Mouse (Mus musculus) CD4-positive naive resting alpha-beta T cell, adult 57 days (primary cell): ENCODE measurements around the gene Zscan2. TPM values are rescaled to one million over a fixed set of nuclear protein-coding genes. Genes with fewer than 3 reads are reported as not detected.

Source experiments
- total RNA-seq: library from RNA; stranded (reverse); gene quantifications from one replicate; pipeline ENCODE4 v1.2.4, GENCODE M21; 2023

Gene Zscan2
- 20.2 TPM for total RNA-seq

DNA sequence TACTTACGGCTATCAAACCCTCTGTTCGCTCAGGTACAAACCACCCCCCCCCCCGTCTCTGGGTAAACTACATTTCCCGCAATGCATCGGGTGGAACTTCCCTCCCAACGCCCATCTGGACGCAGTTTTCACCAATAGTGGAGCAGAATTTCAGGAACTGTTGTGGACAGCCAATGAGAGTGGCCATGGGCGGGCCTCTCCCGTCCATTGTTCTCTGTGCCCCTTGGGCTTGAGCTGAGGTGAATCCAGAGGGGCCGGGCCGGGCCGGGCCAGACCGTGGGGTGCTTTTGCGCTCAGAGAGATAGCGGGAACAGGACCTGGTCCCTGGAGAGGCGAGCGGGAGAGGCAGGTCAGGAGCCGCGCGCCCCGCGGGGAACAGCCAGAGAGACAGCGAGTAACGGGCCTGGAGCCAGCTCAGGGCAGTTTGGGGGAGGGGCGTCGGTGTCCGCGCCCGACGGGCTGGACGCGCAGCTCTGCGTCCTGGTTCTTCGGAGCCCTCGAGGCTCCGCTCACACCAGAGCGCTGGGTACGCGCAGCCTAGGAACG, at the start of gene Zscan2:
TSS of gene Zscan2 (plus strand) at position 192 of the 546 bp plus-strand sequence.

DNA sequence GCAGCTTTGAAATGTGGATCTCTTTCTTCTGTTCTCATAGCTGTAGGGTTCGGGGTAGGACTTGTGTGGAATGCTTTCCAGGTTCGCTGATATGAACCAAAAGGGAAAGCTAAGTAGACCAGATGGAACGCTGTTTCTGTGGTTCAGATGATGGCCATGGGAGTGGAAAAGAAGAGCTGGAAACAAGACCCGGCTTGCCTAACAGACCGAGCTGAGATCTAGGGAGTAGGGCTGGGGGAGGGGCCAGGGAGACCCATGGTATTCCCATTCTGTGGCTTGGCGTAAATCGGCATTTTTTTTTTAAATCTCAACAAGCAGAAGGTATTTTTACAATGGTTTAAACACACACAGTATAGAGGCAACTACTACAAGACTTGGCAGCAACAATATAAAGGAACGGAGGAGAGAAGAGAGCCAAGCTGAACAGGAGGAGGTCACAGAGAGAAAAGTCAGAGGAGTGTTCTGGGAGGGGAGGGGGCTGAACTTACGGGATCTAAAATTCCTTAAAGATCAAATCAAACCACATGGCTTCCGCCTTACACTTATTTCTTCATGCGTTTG, 34.8 kb upstream of the Zscan2 start, which contains the start of gene Iqgap1:
TSS of gene Iqgap1 (minus strand) at position 132 of the 561 bp plus-strand sequence.

DNA sequence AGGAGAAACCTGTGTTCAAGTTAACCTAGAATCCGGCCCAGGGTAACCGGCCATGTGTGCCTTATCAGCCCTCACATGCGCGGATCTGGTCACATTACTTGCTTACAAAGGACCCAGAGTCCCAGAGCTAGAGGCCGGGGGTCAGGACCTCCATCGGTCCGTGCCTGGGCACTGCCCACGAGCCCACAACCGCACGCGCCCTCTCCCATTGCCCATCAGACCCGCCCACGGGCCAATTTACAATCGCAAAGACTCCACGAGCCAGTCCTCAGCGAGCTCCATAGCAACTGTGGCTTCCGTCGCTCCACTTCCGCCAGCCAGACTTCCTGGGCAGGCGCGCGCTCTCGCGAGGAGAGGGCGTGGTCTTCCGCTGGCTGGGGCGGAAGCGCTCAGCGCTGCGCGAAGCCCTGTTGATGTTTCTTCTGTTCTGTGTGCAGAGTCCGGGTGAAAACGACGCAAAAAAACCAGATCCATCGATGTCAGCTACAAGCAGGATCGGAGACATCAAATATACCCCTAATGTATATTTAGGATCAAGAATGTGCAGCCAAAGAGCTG, 40.3 kb downstream of the Zscan2 start, which contains the start of gene Wdr73:
TSS of gene Wdr73 (minus strand) at position 326 of the 558 bp plus-strand sequence.

DNA sequence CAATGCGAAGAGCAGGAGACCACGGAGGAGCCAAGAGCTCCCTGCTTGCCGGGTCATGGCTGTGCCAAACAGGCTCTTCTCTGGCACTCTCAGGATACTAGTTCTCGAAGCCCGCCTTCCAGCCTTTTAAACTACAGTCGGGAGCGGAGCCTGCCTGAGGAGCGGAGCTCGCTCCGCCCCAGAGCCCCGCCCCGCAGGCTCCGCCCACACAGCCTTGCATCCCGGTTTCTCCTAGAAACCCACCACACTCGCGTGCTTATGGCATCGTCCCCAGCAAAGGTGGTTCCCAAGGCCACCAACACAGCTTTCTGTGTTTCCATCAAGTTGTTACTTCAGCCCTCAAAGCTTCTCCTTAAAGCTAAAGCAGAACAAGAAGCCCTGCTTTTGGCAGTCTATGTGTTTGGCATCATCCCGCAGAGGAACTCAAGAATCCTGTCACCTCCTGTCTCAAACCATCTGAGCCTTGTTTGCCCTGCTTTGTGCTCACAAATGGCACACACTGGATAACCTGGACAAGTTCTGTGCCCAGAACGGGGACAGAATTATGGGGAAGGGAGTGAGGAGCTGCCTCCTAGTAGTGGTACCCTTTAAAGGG, 44.3 kb downstream of the Zscan2 start, which contains the start of gene Nmb:
TSS of gene Nmb (minus strand) at position 156 of the 595 bp plus-strand sequence.

Other genes starting within 250 kb of the Zscan2 start
- gene Crtc3, start 172.0 kb upstream of the Zscan2 start, total RNA-seq, result 76.3 TPM
- 241 TPM for gene Iqgap1, start 34.9 kb upstream of the Zscan2 start, total RNA-seq
- gene Wdr73, start 40.3 kb downstream of the Zscan2 start, total RNA-seq, result 22.5 TPM
- gene Nmb, start 44.2 kb downstream of the Zscan2 start, total RNA-seq, result 21.4 TPM
- gene Sec11a, start 86.9 kb downstream of the Zscan2 start, total RNA-seq, result 166 TPM
- 101 TPM for gene Zfp592, start 132.8 kb downstream of the Zscan2 start, total RNA-seq
- gene Alpk3, start 196.7 kb downstream of the Zscan2 start, total RNA-seq, result 1.1 TPM